Mouse (Mus musculus): ENCODE data around the gene Cdkn2b.
A peak's percentile ranks its signal among the peaks of the same experiment; 100 is the strongest.

Gene Cdkn2b

DNA sequence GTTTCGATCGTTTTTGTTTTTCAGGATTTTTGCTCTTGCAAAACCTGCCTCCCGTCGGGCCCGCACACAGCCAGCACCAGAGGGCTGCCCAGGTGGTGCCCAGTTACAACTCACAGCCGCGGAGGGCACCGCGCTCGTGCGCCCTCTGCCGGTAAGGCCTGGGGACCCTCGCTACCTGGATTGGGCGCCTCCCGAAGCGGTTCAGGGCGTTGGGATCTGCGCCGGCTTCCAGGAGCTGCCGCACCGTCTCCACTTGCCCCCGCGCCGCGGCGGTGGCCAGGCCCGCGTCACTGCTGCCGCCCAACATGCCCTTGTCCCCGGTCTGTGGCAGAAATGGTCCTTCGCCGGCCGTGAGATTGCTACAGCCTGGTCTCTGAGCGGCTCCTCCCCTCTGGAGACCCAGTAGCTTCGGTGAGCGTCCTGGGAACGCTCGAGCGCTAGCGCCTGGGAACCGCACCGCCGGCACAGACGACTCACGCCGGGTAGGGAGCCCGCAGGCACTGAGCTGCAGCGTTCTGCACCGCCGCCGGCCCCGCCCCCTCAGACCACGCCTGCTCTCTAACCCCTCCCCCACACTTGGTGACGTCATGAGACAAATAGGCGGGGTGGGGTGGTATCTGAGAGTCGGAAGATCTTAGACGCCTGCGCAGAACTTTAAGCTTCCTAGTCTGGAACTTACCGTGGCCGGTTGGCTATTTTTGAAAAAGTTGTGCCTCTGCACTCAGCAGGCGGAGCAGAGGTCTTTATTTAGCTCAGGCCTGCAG, at the start of gene Cdkn2b:
Gene Cdkn2b (minus strand): TSS at position 549 of the 764 bp plus-strand sequence.
- DNase-seq (ENCODE audit: low spot score in 2 of 2), result peak; percentile 56 to 66

DNA sequence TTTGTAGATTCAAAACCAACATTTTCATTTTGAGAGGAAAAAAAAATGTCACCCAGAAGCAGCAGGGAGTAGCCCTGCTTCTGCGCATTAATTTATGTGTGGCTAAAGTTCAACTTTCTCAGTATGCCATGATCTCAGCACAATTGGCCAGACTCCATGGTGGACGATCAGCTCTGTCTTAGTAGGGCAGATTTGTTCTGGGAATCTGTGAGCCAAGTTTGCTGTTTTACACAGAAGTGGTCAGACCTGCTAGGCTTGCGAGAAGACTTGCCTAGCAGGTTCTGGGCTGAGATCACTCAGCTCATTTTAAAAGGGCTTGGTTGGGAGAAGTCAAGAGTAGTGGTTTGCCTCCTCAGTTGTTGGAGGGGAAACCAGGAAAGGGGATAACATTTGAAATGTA, 49.5 kb upstream of the Cdkn2b start:
- DNase-seq (ENCODE audit: low spot score in 2 of 2), result no peak

DNA sequence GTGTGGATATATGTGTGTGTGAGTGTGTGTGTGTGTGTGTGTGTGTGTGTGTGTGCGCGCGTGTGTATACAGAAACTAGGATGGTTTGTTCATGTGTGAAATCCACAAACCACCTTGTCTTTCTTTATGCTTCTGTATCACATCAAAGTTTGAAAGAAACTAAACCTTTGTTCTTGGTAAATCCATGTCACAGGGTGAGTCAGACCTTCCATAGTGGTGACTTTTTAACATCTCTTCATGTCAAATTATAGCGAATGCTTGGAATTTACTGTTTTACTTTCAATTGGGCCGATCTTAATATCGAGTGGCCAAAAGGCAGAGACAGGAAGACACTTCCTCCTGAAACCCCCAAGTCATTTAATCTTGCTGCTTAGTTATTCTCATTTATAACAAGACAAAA, 48.7 kb upstream of the Cdkn2b start:
- DNase-seq (ENCODE audit: low spot score in 2 of 2), result no peak

DNA sequence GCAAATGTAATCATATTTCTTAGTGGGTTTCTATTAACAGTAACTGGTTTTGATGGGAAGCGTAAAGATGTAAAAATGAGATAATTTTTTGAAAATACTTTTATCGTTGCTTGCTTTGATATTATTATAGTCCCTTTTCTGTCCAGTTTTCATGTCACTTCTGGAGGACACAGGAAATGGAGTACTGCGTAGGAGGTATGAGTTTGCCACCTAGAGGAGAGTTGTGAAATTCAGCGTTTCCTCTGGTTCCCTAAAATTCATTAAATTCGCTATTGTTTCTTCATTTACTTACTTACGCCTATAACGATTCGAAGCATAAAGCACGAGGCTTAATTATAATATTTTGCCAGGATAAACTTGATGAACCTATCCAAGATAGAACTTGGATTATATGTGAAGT, 43.1 kb upstream of the Cdkn2b start:
- no peak for DNase-seq (ENCODE audit: low spot score in 2 of 2)

DNA sequence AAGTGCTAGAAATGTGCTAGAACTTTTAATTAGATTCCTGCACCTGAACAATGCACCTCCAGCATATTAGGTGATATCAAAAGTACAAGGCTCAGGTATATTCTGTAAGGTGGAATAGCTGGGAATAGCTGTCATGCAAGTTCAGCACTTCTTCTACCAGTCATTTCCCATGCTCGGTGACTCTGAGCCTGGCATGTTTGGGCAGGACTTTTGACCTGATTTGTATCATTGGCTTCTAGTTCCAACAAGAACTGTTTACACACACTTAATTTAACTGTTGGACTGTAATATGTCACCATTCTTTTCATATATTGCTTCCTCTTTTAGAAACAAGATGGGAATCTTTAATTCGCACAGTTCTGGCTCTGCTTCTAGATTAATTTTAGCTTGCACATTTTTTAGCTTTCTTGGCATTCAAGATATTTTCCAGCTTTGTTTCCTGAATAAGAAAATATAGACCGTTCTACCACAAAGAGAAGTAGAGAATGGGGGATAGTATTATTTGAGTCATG, 42.3 kb upstream of the Cdkn2b start:
- no peak for DNase-seq (ENCODE audit: low spot score in 2 of 2)

DNA sequence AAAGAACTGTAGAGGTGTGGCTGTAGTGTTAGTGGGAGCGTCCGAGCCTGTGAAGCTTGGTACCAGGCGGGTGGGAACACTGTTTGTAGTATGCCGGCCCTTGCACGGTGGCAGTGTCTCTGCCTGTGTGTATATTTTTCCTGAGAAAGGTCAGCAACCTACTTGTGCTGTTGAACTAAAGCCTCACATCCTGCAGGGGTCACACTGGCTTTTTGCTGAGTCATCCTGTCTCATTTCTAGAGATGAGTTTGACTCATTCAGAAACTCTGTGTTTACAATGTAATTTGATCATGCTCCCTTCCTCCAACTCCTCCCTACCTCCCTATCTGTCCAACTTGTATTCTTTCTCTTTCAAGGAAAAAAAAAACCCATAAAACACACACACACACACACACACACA, 40.6 kb upstream of the Cdkn2b start:
- no peak for DNase-seq (ENCODE audit: low spot score in 2 of 2)

DNA sequence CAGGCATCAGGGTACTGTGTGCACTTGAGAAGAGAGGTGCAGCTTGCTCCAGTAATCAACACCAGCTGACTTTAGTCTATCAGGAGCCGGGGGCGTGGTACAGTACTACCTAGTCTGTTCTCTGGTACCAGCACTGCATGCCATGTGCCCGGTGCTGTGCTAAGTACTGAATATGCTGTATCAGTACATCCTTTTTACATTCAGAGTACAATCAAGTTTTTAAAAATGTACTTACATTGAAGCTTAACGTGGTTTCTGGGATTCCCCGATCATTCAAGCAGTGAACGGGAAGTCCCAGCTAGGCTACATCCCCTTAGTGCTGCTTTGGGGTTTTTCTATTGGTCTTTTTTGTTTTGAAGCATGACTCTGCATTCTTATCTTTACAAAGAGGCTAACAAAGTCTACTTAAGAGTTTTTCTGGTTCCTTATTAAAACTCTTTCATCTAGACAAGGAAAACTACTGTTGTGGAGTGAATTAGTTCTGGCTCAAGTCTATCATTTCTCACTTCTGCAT, 40.2 kb upstream of the Cdkn2b start:
- DNase-seq (ENCODE audit: low spot score in 2 of 2), result no peak

DNA sequence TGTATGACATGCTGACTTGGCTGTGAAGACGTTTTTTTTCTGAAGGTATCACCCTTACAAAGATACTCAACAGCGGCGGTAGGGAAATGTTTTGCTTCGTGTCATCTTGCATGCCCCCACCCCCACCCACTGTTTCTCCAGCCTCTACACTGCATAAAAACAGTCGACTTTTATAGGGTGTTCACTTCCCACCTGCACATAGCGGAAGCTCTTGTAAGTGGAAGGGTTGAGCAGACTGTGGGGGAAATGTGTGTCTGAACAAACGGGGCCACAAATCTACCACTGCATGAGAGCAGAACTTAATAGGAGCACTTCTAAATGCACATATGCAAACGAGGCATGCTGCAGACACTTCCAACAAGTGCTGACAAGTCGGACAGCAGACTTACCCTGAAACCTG, 39.6 kb upstream of the Cdkn2b start:
- DNase-seq (ENCODE audit: low spot score in 2 of 2), result no peak

DNA sequence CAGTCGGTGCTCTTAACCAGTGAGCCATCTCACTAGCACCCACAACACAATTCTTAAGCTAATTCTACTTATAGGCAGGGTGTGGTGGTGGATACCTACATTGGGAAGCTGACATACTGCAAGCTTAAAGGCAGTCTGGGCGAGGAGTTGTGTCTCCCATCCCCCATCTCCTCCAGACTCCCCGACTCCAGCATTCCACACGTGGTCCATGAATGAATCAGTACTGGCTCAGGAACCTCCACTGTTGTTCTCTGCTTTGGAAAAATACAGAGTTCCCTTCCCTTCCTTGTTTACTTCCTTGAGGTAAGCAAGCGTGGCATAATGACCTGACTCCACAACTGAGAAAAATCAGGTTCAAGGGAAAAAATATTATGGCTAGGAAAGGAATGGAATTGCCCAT, 38.0 kb upstream of the Cdkn2b start:
- no peak for DNase-seq (ENCODE audit: low spot score in 2 of 2)

DNA sequence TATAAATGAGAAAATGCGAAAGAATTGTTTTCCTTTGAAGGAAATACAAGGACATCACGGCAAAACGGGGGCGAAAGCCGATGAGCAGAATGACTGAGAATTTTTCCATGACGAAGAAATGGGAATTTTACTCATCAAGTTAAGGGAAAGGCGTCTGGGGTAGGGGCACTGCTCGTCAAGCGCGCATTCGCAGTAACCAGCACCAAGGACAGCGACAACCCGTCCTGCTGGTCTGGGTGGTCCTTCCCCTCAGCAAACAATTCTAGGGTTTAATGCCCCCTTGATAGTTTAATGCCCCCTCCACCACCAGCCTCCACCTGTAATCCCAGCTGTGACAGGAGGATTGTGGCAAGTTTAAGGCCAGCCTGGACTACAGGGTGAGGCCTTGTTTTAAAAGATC, 2.6 kb upstream of the Cdkn2b start:
- DNase-seq (ENCODE audit: low spot score in 2 of 2), result no peak

DNA sequence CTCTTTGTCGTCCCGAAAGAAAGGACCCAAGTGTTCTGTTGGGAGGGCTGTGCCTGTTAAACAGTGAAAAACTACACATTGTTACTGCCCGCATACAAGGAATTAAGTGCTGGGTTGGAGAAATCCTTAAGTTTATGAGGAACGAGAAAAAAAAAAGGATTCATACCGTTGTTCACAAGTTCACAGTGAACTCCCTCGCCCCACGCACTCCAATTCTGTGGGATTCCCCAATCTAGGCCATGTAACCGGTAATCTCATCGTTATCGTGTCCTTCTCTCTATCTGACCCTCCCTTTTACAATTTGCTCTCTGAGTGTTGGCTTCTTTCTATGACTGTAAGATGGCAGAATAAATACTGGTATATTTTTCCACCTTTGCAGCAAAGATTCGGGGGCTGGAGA, 843 bp downstream of the Cdkn2b start:
- no peak for DNase-seq (ENCODE audit: low spot score in 2 of 2)

DNA sequence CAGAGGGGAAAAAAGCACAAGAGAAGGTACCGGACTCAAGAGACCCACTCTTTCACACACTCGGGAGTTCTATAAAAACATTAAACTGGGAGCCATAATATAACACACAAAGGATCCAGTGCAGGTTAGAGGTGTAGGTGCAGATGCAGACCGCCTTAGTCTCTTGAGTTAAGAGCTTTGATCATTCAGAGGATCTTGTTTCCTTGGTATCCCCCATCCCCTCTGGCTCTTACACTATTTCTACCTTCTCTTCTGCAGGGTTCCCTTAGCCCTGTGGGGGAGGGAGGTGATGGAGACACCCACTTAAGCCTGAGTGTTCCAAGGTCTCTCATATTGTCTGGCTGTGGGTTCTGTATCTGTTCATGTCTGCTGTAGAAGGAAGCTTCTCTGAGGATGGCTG, 2.8 kb downstream of the Cdkn2b start:
- DNase-seq (ENCODE audit: low spot score in 2 of 2), result no peak

DNA sequence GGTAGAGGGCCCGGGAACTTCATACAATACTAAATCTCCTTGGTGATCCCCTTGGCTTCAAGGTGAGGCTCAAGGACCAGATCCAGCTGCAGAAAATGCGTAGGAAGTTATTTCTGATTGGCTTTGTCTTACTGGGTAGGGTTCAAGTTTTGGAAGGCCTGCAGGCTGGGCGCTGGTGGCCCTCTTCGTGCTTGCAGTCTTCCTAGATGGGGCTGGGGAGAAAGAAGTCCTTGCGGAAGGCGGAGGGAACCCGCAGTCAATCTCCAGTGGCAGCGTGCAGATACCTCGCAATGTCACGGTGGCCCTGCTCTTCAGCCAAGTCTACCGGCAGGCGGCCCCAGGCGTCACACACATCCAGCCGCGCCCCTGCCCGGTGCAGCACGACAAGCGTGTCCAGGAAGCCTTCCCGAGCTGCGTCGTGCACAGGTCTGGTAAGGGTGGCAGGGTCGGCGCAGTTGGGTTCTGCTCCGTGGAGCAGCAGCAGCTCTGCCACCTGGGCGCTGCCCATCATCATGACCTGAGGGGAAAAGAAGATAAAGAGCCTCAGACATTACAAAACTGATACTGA, 4.0 kb downstream of the Cdkn2b start:
- DNase-seq (ENCODE audit: low spot score in 2 of 2), result no peak

DNA sequence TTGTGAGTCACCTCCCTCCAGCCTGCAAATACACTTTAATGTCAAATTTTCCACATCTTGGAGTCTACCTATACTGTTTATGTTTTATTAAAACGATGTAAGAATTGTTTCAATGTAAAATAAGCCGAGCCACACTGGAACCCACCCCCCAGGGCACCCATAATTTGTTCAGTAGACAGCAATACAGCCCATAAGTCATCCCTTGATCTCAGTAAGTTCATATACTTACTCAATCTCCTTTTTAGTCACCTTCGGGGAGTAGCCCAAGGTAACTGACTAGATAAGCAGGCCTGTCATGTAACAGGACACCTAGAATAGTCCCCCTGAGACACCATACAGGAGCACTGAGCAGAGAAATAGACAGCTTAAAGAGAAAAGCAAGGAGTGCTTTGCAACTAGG, 5.1 kb downstream of the Cdkn2b start:
- DNase-seq (ENCODE audit: low spot score in 2 of 2), result no peak

DNA sequence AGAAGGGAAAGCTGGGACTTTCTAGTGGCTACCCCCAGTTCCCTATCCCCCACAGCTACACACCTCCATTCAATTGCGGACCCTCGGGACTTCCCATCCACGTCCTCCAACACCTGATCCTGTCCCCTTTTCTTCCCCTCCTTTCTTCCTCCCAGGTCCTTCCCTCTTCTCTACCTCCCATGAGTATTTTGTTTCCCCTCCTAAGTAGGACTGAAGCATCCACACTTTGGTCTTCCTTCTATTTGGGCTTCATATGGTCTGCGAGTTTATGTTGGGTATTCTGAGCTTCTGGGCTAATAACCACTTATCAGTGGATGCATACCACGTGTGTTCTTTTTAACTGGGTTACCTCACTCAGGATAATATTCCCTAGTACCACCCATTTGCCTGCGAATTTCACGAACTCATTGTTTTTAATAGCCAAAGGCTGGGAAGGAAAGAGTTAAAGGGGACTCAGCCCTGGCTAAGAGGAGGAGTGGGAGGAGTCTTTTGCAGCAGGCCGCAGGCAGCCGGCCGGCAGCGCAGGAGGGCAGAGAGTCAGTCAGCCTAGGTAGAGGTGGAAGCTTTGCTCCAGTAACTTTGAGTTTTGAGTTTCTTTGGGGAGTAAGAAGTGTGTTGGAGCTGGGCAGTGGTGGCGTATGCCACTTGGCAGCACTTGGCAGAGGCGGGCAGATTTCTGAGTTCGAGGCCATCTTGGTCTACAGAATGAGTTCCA, 7.4 kb downstream of the Cdkn2b start:
- no peak for DNase-seq (ENCODE audit: low spot score in 2 of 2)

DNA sequence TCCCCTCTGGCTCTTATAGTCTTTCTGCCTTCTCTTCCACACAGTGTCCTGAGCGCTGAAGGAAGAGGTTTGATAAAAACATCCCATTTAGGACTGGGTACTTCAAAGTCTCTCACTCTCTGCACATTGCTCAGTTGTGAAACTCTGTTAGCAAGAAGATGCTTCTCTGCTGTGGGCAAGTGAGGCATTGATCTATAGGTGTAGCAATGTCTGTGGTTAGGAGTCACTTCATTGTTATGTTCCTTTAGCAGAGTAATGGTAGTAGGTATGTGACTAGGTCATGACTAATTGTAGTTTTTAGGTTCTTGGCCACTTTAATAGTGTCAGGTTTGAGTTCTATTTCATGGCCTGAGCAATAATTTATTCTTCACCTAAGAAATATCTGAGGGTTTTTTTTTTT, 8.7 kb downstream of the Cdkn2b start:
- DNase-seq (ENCODE audit: low spot score in 2 of 2), result no peak

DNA sequence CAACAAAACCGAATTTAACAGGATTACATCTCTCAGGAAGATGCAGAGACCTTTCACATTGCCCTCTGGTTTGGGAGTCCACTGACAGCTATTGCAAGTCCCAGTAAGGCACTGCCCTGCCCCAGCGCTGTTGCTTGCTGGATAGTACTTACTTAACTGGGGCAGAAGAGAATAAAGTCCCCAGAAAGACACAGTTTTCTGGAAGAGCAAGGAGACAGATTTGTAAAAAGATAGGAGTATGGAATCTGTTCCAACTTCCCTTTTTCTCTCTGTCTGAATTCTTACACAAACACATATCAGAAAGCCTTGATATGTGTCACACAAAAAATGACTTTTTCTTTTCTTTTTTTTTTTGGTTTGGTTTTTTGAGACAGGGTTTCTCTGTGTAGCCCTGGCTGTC, 11.1 kb downstream of the Cdkn2b start:
- no peak for DNase-seq (ENCODE audit: low spot score in 2 of 2)

DNA sequence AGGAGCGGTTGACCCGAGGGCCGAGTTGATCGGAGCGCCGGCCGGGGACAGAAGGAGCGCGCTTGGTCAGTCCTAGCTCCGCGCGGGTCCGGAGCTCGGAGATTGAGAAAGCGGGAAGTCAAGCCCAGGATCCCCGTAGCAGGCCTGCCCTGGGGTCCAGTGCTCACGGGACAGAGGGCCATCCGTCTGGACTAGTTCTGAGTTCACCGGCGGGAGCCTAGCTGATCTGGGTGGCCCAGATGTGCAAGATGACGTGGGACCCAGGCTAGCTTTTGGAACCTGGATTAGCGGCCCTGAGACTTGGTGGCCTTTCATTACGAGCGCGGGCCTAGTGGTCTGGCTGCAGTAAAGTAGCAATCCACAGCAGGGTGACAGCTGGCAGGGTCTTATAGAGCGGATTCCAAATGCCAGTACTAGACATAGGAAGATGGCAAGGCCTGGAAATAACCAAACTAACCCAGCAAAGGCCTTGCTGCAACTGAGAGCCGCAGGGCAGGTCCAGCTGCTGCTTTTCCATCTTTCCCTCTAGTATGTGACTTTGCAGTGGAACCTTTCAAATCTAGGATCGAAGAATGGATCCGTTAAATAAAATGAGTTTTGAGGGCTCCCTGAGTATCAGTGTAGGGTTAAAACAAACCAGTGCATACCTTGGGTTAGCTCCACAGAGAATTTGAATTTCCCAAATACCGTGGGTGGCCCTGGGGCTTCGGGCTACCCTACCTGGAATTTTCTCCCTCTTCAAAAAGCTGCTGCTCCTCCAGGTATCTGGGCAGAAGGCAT, 15.2 kb downstream of the Cdkn2b start:
- no peak for DNase-seq (ENCODE audit: low spot score in 2 of 2)

DNA sequence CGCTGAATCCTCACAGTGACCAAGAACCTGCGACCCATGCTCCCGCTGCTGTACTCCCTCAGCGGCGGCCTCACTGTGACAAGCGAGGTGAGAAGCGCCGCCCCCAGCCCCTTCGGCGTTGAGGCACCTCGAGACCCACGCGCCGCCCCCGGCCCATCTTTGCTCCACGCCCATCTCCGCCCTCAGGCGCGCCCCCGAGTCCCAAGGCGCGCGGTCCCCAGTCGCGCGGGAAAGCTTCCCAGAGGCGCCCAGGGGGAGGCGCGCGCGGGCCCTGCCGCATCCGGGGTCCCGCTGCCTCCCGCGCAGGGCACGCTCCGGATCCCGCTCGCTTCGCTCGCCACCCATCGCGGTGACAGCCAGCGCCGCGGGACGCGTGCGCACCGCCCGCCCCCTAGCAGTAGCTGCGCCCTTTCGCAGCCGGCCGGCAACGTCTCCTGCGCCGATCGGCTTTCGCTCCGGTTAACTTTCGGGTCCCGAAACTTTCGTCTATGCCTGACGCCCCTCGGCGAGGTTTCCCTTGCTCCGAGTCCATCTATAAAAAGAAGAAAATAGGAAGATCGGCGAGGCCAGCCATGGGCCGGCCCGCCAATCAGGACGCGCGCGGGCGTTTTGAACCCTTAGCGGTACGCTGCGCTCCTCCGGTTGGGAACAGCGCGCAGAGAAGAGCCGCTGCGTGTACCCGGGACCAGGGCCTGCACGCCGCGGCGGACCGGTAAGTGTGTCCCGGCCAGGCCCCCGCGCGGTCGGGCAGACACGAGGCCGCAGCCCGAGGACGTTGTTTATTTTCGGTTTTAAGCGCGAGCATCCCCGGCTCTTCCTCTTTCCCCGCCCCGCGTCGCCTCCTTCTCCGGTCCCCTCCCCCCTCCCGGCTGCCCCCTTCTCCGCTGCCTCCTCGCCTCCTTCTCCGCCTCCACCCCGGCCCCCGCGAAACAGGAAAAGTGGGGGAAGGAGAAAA, 16.1 kb downstream of the Cdkn2b start, which contains the start of gene Cdkn2a:
Gene Cdkn2a (minus strand): TSS at position 168 of the 955 bp plus-strand sequence.
- peak; percentile 52 to 67 for DNase-seq (ENCODE audit: low spot score in 2 of 2)

DNA sequence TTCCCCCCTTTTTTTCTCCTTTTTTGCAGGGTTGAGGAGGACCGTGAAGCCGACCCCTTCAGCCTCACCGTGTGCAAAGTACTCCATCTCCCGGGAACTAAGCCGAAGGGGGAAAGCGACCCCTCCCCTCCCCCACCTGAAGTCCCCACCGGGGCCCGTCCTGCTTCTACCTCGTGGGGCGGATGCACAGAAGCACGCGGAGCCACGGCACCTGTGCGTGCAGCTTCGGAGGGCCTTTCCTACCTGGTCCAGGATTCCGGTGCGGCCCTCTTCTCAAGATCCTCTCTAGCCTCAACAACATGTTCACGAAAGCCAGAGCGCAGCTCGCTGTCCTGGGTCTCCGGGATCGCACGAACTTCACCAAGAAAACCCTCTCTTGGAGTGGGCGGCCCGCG, 16.8 kb downstream of the Cdkn2b start:
- no peak for DNase-seq (ENCODE audit: low spot score in 2 of 2)

DNA sequence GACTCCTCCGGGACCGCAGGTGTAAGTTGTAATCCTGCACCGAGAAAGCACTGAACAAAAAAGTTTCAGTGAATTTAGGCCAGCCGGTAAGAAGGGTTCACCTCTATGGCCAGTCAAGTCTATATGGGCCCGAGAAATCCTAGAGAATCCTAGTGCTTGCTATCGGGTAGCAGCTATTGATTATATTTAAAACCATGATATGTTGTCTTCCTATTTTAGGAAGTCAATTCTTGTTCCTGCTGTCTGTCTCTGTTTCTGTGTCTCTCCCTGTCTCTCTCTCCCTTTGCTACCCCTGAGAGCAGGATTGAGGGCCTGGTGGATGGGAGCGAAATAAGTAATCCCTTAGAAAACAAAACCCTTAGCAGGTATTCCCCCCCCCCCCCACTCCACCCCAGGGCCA, 17.3 kb downstream of the Cdkn2b start:
- no peak for DNase-seq (ENCODE audit: low spot score in 2 of 2)

Data from right cerebral cortex, adult 2 months (tissue).